Mouse (Mus musculus): ENCODE results near the gene Crlf1.
"Not testable (repeated sequence)": the region's sequence is repeated elsewhere in the genome, so short reads cannot be mapped to it uniquely, and the experiment has no call there.

Gene Crlf1

GRCm38 (mm10) chr8:70495771-70496062 lies 2.8 kb downstream of the Crlf1 start:
- no peak for DNase-seq (ENCODE audit: low spot score in 2 of 2)

GRCm38 (mm10) chr8:70500386-70501301 lies 7.7 kb downstream of the Crlf1 start:
- no peak for DNase-seq (ENCODE audit: low spot score in 2 of 2)

GRCm38 (mm10) chr8:70501820-70502529 lies 9.0 kb downstream of the Crlf1 start:
- DNase-seq (ENCODE audit: low spot score in 2 of 2): no peak

- DNase-seq (ENCODE audit: low spot score in 2 of 2): no peak
These were observed 9.6 kb downstream of the Crlf1 start for GRCm38 (mm10) chr8:70502540-70502939.

GRCm38 (mm10) chr8:70503062-70503750 lies 10.2 kb downstream of the Crlf1 start:
- peak in 1 of 2 experiments; percentile 61 for DNase-seq (ENCODE audit: low spot score in 2 of 2)

- DNase-seq (ENCODE audit: low spot score in 2 of 2): peak; percentile 59 to 71
These were observed 11.3 kb downstream of the Crlf1 start for GRCm38 (mm10) chr8:70504291-70504716.

- DNase-seq (ENCODE audit: low spot score in 2 of 2): peak; percentile 63 to 79
These were observed 11.9 kb downstream of the Crlf1 start for GRCm38 (mm10) chr8:70504851-70505250.

- no peak for DNase-seq (ENCODE audit: low spot score in 2 of 2)
These were observed 12.9 kb downstream of the Crlf1 start for GRCm38 (mm10) chr8:70505698-70506327.

GRCm38 (mm10) chr8:70506328-70507026 lies 13.5 kb downstream of the Crlf1 start, which contains the start of gene Rex1bd:
TSS of gene Rex1bd (minus strand) at chr8:70506752.
- peak; percentile 92 for DNase-seq (ENCODE audit: low spot score in 2 of 2)

GRCm38 (mm10) chr8:70507027-70507393 lies 14.1 kb downstream of the Crlf1 start:
- DNase-seq (ENCODE audit: low spot score in 2 of 2): no peak

GRCm38 (mm10) chr8:70509281-70509952 lies 16.5 kb downstream of the Crlf1 start:
- DNase-seq (ENCODE audit: low spot score in 2 of 2): no peak

- peak; percentile 96 to 97 for DNase-seq (ENCODE audit: low spot score in 2 of 2)
These were observed 17.4 kb downstream of the Crlf1 start, which contains the start of gene Uba52 for GRCm38 (mm10) chr8:70510228-70510915. TSS of gene Uba52 (minus strand) at chr8:70510801.

- not testable (repeated sequence) for DNase-seq (ENCODE audit: low spot score in 2 of 2)
These were observed 18.2 kb downstream of the Crlf1 start for GRCm38 (mm10) chr8:70511174-70511573.

- no peak for DNase-seq (ENCODE audit: low spot score in 2 of 2)
These were observed 18.8 kb downstream of the Crlf1 start for GRCm38 (mm10) chr8:70511770-70512169.

GRCm38 (mm10) chr8:70512253-70512903 lies 19.4 kb downstream of the Crlf1 start:
- no peak for DNase-seq (ENCODE audit: low spot score in 2 of 2)

GRCm38 (mm10) chr8:70513441-70513840 lies 20.5 kb downstream of the Crlf1 start:
- no peak for DNase-seq (ENCODE audit: low spot score in 2 of 2)

GRCm38 (mm10) chr8:70517940-70518643 lies 25.1 kb downstream of the Crlf1 start:
- no peak for DNase-seq (ENCODE audit: low spot score in 2 of 2)

GRCm38 (mm10) chr8:70519043-70519442 lies 26.1 kb downstream of the Crlf1 start:
- no peak for DNase-seq (ENCODE audit: low spot score in 2 of 2)

GRCm38 (mm10) chr8:70519606-70520005 lies 26.6 kb downstream of the Crlf1 start:
- DNase-seq (ENCODE audit: low spot score in 2 of 2): no peak

Measured in heart, adult 9 months (tissue).